Mouse (Mus musculus): ENCODE results near the gene Xrcc5. TPM values are rescaled to one million over a fixed set of nuclear protein-coding genes. Genes with fewer than 3 reads are reported as not detected.

Xrcc5 gene
- polyA plus RNA-seq, 1 experiment = 11.4 TPM

GRCm38 (mm10) chr1:72426456-72426855, 119.2 kb downstream of the Xrcc5 start:
- DNase-seq (ENCODE audit: low read depth) = no peak
- TF ChIP-seq POLR2A (IDR thresholded peaks at IDR 0.05; ENCODE audit: borderline replicate concordance, extremely low read depth, insufficient read depth, insufficient read length, poor library complexity, severe bottlenecking) (no peak), CTCF (IDR thresholded peaks at IDR 0.05; ENCODE audit: borderline replicate concordance, extremely low read depth, insufficient read depth, insufficient read length) (no peak)

GRCm38 (mm10) chr1:72428526-72428925, 121.3 kb downstream of the Xrcc5 start:
- TF ChIP-seq CTCF (IDR thresholded peaks at IDR 0.05; ENCODE audit: borderline replicate concordance, extremely low read depth, insufficient read depth, insufficient read length) (no peak), POLR2A (IDR thresholded peaks at IDR 0.05; ENCODE audit: borderline replicate concordance, extremely low read depth, insufficient read depth, insufficient read length, poor library complexity, severe bottlenecking) (no peak)
- DNase-seq (ENCODE audit: low read depth) = no peak

- no peak for TF ChIP-seq CTCF (IDR thresholded peaks at IDR 0.05; ENCODE audit: borderline replicate concordance, extremely low read depth, insufficient read depth, insufficient read length)
Observed at GRCm38 (mm10) chr1:72429107-72429807, 122.0 kb downstream of the Xrcc5 start.

GRCm38 (mm10) chr1:72432579-72432978, 125.4 kb downstream of the Xrcc5 start:
- no peak for DNase-seq (ENCODE audit: low read depth)
- no peak for TF ChIP-seq CTCF (IDR thresholded peaks at IDR 0.05; ENCODE audit: borderline replicate concordance, extremely low read depth, insufficient read depth, insufficient read length)
- no peak for TF ChIP-seq POLR2A (IDR thresholded peaks at IDR 0.05; ENCODE audit: borderline replicate concordance, extremely low read depth, insufficient read depth, insufficient read length, poor library complexity, severe bottlenecking)

More at GRCm38 (mm10) chr1:72429107-72429807, 122.0 kb downstream of the Xrcc5 start:
- no peak for DNase-seq (ENCODE audit: low read depth)

- TF ChIP-seq CTCF (IDR thresholded peaks at IDR 0.05; ENCODE audit: borderline replicate concordance, extremely low read depth, insufficient read depth, insufficient read length) (no peak), POLR2A (IDR thresholded peaks at IDR 0.05; ENCODE audit: borderline replicate concordance, extremely low read depth, insufficient read depth, insufficient read length, poor library complexity, severe bottlenecking) (no peak)
- DNase-seq (ENCODE audit: low read depth) = no peak
Observed at GRCm38 (mm10) chr1:72434510-72434909, 127.3 kb downstream of the Xrcc5 start.

GRCm38 (mm10) chr1:72436967-72437366, 129.7 kb downstream of the Xrcc5 start:
- no peak for TF ChIP-seq CTCF (IDR thresholded peaks at IDR 0.05; ENCODE audit: borderline replicate concordance, extremely low read depth, insufficient read depth, insufficient read length)
- TF ChIP-seq POLR2A (IDR thresholded peaks at IDR 0.05; ENCODE audit: borderline replicate concordance, extremely low read depth, insufficient read depth, insufficient read length, poor library complexity, severe bottlenecking) = no peak
- no peak for DNase-seq (ENCODE audit: low read depth)

GRCm38 (mm10) chr1:72439146-72439545, 131.9 kb downstream of the Xrcc5 start:
- DNase-seq (ENCODE audit: low read depth) = peak; percentile 37

GRCm38 (mm10) chr1:72442747-72443146, 135.5 kb downstream of the Xrcc5 start:
- TF ChIP-seq CTCF (IDR thresholded peaks at IDR 0.05; ENCODE audit: borderline replicate concordance, extremely low read depth, insufficient read depth, insufficient read length) (no peak), POLR2A (IDR thresholded peaks at IDR 0.05; ENCODE audit: borderline replicate concordance, extremely low read depth, insufficient read depth, insufficient read length, poor library complexity, severe bottlenecking) (no peak)
- no peak for DNase-seq (ENCODE audit: low read depth)

More at GRCm38 (mm10) chr1:72439146-72439545, 131.9 kb downstream of the Xrcc5 start:
- TF ChIP-seq POLR2A (IDR thresholded peaks at IDR 0.05; ENCODE audit: borderline replicate concordance, extremely low read depth, insufficient read depth, insufficient read length, poor library complexity, severe bottlenecking) (no peak), CTCF (IDR thresholded peaks at IDR 0.05; ENCODE audit: borderline replicate concordance, extremely low read depth, insufficient read depth, insufficient read length) (no peak)

Other genes starting within 250 kb of the Xrcc5 start
- 0.61 and 0.79 TPM in 2 replicates for gene Mreg, start 95.1 kb upstream of the Xrcc5 start, polyA plus RNA-seq (2012; rRNA removed)
- 4.5 and 5.0 TPM in 2 replicates for gene Pecr, start 23.1 kb upstream of the Xrcc5 start, polyA plus RNA-seq (2012; rRNA removed)
- 21.4 and 27.8 TPM in 2 replicates for gene Tmem169, start 23.1 kb upstream of the Xrcc5 start, polyA plus RNA-seq (2012; rRNA removed)
- 4.6 and 17.0 TPM in 2 replicates for gene March4, start 229.5 kb downstream of the Xrcc5 start, polyA plus RNA-seq (2012; rRNA removed)

Measured in brain, embryonic 14.5 days (tissue).